Mouse (Mus musculus) lung, postnatal 0 days (tissue): ENCODE data around the gene Hist1h4j.

Experiments used
- CTCF ChIP-seq: IDR thresholded peaks from 2 replicates; pipeline ENCODE4 v1.5.1; 2016; ENCODE audit warnings: antibody characterized with exemption, mild to moderate bottlenecking
- EP300 ChIP-seq: IDR thresholded peaks from 2 replicates; pipeline ENCODE4 v1.6.1; 2016; ENCODE audit warnings: antibody characterized with exemption, mild to moderate bottlenecking, control low read depth

- TF ChIP-seq EP300 (no peak), CTCF (no peak)
These were observed 17.5 kb downstream of the Hist1h4j start for GRCm38 (mm10) chr13:21752356-21752755.
